Mouse (Mus musculus): ENCODE data around the gene Gm20403. TPM values are rescaled to one million over a fixed set of nuclear protein-coding genes. Genes with fewer than 3 reads are reported as not detected.
A peak's percentile ranks its signal among the peaks of the same experiment; 100 is the strongest.

Gm20403 gene
- not detected in 2 replicates for polyA plus RNA-seq (2015; fragmentation: Nextera tagmentation; extraction: Ambion mirVana)

DNA sequence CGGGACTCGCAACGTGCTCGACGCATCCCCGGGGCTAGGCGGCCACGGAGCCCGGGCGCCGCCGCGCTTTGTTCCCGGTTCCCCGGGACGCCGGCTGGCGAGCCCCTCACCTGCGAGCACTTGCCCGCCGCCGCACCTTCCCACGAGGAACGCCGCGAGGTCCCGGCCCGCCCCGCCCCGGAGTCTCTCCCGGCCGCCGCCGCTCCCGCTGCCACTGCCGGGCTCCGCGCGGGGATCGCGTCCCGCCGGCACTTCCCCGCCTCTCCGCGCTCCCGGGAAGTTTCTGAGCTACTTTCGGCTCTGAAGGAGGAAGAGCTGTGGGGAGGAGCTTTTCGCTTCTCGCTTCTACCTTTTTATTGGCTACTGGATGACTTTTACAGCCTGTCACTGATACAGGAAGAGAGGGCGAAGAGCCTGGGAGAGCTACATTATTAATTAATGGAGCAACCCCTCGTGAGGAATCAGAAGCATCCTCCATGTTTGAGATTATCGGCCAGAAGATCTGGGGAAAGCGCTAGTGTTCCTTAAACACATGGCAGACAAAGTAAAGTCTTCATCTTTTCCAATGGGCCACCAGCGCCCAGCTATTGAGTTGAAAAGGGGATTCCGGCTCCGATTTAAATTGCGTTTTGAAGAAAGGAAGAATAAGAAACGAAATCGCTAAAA lies at the start of gene Gm20403:
Gm20403 (minus strand) TSS at position 478 of the 666 bp plus-strand sequence.
- Histone ChIP-seq H3K4me1 (ENCODE audit: insufficient read depth, low read length) (peaks cover 7% of the 10 kb centered on the region; the same call in 1 of the 2 replicates), H3K4me3 (ENCODE audit: low read length) (peak within 1 kb of the TSS; percentile 91), H3K27me3 (ENCODE audit: insufficient read depth, low read length) (no peaks in the 10 kb centered on the region), H3K4me2 (replicated peaks; ENCODE audit: low read depth, low read length) (peak within 1 kb of the TSS; percentile 79), H3K9me3 (ENCODE audit: low read length) (no peaks in the 10 kb centered on the region), H3K9ac (replicated peaks; ENCODE audit: low read length) (peak within 1 kb of the TSS; percentile 91), H3K27ac (ENCODE audit: low read length) (peak within 1 kb of the TSS; percentile 89), H3K36me3 (ENCODE audit: insufficient read depth, low read length) (0 out of 2 replicates have a peak, but pooled peaks cover 2% of the 10 kb centered on the region)
- ATAC-seq (ENCODE audit: low FRiP score, low TSS enrichment) = peak; percentile 79
- WGBS = under 1% methylated on average over 46 of the region's 60 CpGs

DNA sequence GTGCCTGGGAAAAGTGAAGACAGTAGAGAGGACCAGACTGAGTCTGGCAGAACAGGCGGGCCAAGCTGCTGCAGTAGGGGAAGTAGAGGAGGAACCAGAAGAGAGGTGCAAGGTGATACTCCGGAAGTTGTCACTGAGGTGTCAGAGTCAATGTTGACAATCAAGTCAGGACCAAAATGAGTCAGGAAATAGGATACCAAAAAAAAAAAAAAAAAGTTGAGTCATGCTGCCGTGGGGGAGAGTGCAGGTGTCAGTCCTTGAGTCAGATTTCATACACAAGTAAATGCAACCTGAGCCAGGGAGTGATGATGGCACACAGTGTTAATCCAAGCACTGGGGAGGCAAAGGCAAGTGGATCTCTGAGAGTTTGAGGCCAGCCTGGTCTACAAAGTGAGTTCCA lies 40.8 kb upstream of the Gm20403 start:
- no peak for ATAC-seq (ENCODE audit: low FRiP score, low TSS enrichment)
- Histone ChIP-seq H3K4me3 (ENCODE audit: low read length) (no peak overlapping the region), H3K27ac (ENCODE audit: low read length) (no peak overlapping the region), H3K4me2 (replicated peaks; ENCODE audit: low read depth, low read length) (no peak overlapping the region), H3K4me1 (ENCODE audit: insufficient read depth, low read length) (no peaks in the 10 kb centered on the region), H3K27me3 (ENCODE audit: insufficient read depth, low read length) (no peaks in the 10 kb centered on the region), H3K9me3 (ENCODE audit: low read length) (no peaks in the 10 kb centered on the region; the same call in 1 of the 2 replicates), H3K9ac (replicated peaks; ENCODE audit: low read length) (no peak overlapping the region), H3K36me3 (ENCODE audit: insufficient read depth, low read length) (no peaks in the 10 kb centered on the region)
- WGBS = 22% methylated on average over 3 of the region's 3 CpGs

DNA sequence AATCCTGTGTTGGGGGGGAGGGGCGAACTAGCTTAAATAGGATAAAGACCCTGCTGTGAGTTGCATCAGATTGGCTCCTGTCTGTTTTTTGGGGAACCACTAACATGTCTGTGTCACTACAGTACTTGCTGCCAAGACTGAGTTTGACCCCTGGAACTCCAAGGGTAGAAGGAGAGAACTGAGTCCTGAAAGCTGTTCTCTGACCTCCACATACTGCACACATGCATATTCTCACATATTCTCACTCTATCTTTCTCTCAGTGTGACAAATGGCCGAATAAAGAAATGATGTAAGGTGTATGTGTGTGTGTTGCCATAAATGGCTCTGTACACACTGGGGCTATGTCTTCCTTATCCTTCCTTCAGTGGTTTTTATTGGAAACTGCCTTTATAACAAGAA lies 37.0 kb upstream of the Gm20403 start:
- no peaks in the 10 kb centered on the region; the same call in 1 of the 2 replicates for H3K9me3 ChIP-seq (ENCODE audit: low read length)
- H3K27ac ChIP-seq (ENCODE audit: low read length) = no peak overlapping the region
- H3K36me3 ChIP-seq (ENCODE audit: insufficient read depth, low read length) = no peaks in the 10 kb centered on the region
- 77% methylated on average over 2 of the region's 2 CpGs for WGBS
- no peak overlapping the region for H3K9ac ChIP-seq (replicated peaks; ENCODE audit: low read length)
- ATAC-seq (ENCODE audit: low FRiP score, low TSS enrichment) = no peak
- H3K4me3 ChIP-seq (ENCODE audit: low read length) = no peak overlapping the region
- H3K27me3 ChIP-seq (ENCODE audit: insufficient read depth, low read length) = no peaks in the 10 kb centered on the region
- H3K4me1 ChIP-seq (ENCODE audit: insufficient read depth, low read length) = no peaks in the 10 kb centered on the region
- no peak overlapping the region for H3K4me2 ChIP-seq (replicated peaks; ENCODE audit: low read depth, low read length)

DNA sequence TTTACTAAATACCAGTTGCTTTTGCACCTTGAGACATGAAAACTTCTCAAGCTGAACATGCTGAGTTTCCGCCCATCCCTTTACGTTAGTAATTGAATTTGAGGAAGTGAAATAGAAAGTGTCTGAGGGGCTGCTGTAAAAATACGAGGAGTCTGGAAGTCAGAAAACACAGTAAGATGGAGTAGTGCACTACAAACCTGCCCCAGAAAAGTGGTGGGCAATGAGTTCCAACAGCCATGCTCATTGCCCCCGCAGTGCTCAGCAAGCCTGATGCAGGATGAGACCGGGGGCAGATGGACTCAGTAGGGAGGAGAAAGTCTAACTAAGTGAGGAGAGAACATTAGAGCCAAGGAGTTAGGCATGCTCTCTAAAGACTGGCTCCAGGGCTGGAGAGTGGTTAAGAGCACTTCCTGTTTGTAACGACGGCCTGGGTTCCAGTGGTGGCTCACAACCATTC lies 33.1 kb upstream of the Gm20403 start:
- no peak overlapping the region for H3K4me2 ChIP-seq (replicated peaks; ENCODE audit: low read depth, low read length)
- WGBS = 82% methylated on average over 7 of the region's 7 CpGs
- H3K27ac ChIP-seq (ENCODE audit: low read length) = no peak overlapping the region
- H3K4me3 ChIP-seq (ENCODE audit: low read length) = no peak overlapping the region
- no peaks in the 10 kb centered on the region; the same call in 1 of the 2 replicates for H3K9me3 ChIP-seq (ENCODE audit: low read length)
- 0 out of 2 replicates have a peak, but pooled peaks cover 4% of the 10 kb centered on the region for H3K4me1 ChIP-seq (ENCODE audit: insufficient read depth, low read length)
- no peaks in the 10 kb centered on the region for H3K27me3 ChIP-seq (ENCODE audit: insufficient read depth, low read length)
- H3K36me3 ChIP-seq (ENCODE audit: insufficient read depth, low read length) = no peaks in the 10 kb centered on the region
- no peak for ATAC-seq (ENCODE audit: low FRiP score, low TSS enrichment)
- H3K9ac ChIP-seq (replicated peaks; ENCODE audit: low read length) = no peak overlapping the region

DNA sequence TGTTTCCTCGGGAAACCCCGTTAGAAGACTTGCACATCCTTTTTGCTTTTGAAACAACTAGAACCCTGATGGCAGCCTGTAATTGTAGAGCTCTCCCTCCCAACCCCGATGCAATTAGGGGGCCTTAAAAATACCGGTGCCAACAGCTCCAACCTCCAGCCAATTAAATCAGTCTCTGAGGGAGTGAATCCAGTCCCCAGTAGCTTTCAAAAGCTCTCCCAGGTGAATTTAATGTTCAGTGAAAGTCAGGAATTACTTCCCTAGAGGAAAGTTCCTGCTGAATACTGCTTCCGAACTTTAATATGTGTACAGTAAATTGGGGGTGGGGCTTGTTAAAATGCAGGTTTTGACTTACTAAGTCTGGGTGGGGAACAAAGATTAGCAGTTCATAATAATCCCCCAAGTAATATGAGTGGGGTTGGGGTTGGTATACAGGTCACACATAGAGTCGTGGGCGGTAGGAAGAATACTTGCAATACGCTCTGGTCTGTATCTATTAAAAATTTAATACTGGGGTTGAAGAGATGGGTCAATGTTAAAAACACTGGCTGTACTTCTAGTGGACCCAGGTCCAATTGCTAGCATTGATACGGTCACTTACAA lies 30.9 kb upstream of the Gm20403 start:
- Histone ChIP-seq H3K4me2 (replicated peaks; ENCODE audit: low read depth, low read length) (no peak overlapping the region), H3K36me3 (ENCODE audit: insufficient read depth, low read length) (no peaks in the 10 kb centered on the region), H3K9me3 (ENCODE audit: low read length) (no peaks in the 10 kb centered on the region), H3K4me1 (ENCODE audit: insufficient read depth, low read length) (0 out of 2 replicates have a peak, but pooled peaks cover 4% of the 10 kb centered on the region), H3K27ac (ENCODE audit: low read length) (no peak overlapping the region), H3K4me3 (ENCODE audit: low read length) (no peak overlapping the region), H3K27me3 (ENCODE audit: insufficient read depth, low read length) (no peaks in the 10 kb centered on the region), H3K9ac (replicated peaks; ENCODE audit: low read length) (no peak overlapping the region)
- WGBS = 42% methylated on average over 9 of the region's 9 CpGs
- ATAC-seq (ENCODE audit: low FRiP score, low TSS enrichment) = no peak

DNA sequence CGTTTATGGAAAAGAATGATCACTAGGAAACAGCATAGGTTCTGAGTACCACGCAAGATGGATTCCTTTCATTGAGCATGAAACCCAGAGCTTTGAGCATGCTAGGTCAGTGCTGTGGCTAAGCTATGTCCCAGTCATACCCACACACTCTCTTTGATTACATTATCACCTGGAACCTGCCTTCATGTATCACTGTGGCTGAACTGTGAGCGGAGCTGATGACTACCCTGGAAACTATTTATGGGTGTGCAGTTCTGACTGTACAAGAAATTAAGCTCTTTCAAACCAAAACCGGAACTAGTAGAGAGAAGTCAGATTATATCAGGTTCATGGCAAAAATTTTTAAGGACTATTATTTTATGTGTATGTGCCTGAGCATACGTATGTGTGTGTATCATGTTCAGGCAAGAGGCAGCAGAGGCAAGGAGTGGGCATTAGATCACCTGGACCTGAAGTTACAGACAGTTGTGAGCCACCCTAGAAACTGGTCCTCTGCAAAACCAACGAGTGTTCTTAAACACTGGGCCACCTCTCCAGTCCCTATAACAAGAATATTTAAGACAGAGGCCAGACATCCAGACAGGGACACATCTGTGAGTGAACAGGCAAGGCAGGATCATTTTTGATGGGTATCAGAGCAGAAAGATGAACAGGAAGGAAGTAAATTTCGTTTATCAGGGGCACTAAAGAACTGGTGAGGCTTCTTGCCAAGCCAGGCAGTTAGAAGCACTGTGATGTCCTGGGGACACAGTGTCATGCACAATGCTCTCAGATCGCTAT lies 30.2 kb upstream of the Gm20403 start:
- H3K4me1 ChIP-seq (ENCODE audit: insufficient read depth, low read length) = 0 out of 2 replicates have a peak, but pooled peaks cover 4% of the 10 kb centered on the region
- no peak overlapping the region for H3K4me3 ChIP-seq (ENCODE audit: low read length)
- H3K27me3 ChIP-seq (ENCODE audit: insufficient read depth, low read length) = no peaks in the 10 kb centered on the region
- WGBS = 63% methylated on average over 8 of the region's 8 CpGs
- ATAC-seq (ENCODE audit: low FRiP score, low TSS enrichment) = no peak
- no peaks in the 10 kb centered on the region for H3K9me3 ChIP-seq (ENCODE audit: low read length)
- no peak overlapping the region for H3K4me2 ChIP-seq (replicated peaks; ENCODE audit: low read depth, low read length)
- no peak overlapping the region for H3K9ac ChIP-seq (replicated peaks; ENCODE audit: low read length)
- no peaks in the 10 kb centered on the region for H3K36me3 ChIP-seq (ENCODE audit: insufficient read depth, low read length)
- H3K27ac ChIP-seq (ENCODE audit: low read length) = no peak overlapping the region

DNA sequence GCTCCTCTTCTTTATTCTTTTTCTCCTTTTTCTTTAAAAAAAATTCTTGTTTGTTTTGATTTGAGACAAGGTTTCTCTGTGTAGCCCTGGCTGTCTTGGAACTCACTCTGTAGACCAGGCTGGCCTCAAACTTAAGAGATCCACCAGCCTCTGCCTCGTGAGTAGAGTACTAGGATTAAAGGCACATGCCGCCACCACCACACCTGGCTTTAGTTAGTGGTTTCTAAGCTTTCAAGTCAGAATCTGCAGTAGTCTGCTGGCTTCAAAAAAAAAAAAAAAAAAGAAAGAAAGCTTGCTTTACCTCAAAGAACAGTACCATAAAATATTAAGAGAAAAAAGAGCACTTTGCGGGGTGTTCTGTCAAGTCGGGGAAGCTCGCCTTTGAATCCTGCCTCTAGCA lies 29.1 kb upstream of the Gm20403 start:
- Histone ChIP-seq H3K4me3 (ENCODE audit: low read length) (no peak overlapping the region), H3K4me1 (ENCODE audit: insufficient read depth, low read length) (0 out of 2 replicates have a peak, but pooled peaks cover 4% of the 10 kb centered on the region), H3K27me3 (ENCODE audit: insufficient read depth, low read length) (no peaks in the 10 kb centered on the region), H3K4me2 (replicated peaks; ENCODE audit: low read depth, low read length) (no peak overlapping the region), H3K36me3 (ENCODE audit: insufficient read depth, low read length) (no peaks in the 10 kb centered on the region), H3K9ac (replicated peaks; ENCODE audit: low read length) (no peak overlapping the region), H3K27ac (ENCODE audit: low read length) (no peak overlapping the region), H3K9me3 (ENCODE audit: low read length) (no peaks in the 10 kb centered on the region)
- 83% methylated on average over 5 of the region's 5 CpGs for WGBS
- ATAC-seq (ENCODE audit: low FRiP score, low TSS enrichment) = no peak

DNA sequence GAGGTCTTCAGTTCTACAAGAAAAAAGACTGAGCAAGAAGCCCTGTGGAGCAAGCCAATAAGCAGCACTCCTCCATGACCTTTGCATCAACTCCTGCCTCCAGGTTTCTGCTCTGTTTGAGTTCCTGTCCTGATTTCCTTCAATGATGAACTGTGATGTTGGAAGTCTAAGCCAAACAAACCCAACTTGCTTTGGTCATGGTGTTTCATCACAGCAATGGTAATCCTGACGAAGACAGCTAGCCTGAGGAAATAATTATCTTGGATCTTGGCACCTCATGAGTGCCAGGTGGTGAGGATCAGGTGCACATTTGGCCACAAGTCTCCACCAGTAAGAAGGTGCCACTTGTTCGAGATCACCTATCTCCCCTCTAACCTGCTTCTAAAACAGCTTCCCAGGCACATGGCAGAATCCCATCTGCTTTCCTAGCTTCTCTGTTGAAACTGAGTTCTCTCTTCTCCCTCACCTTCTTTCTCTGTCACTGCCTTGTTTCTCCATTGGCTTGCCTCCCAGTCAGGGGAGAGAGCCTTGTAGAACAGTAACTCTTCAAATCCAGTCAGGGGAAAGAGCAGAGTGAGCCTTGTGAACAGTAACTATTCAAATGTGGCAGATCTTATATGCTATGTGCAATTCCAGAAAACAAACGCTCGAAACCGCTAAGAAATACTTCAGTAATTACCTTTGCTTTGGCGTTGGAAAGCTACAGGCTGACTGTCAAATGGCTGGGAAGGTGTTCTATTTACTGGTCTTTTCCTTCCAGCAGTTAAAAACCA lies 27.5 kb upstream of the Gm20403 start, which contains the start of gene Baz1a:
Baz1a (minus strand) TSS at position 723 of the 773 bp plus-strand sequence.
- ATAC-seq (ENCODE audit: low FRiP score, low TSS enrichment) = no peak
- Histone ChIP-seq H3K27me3 (ENCODE audit: insufficient read depth, low read length) (no peaks in the 10 kb centered on the region), H3K27ac (ENCODE audit: low read length) (no peak within 1 kb of the TSS), H3K9me3 (ENCODE audit: low read length) (no peaks in the 10 kb centered on the region), H3K4me3 (ENCODE audit: low read length) (no peak within 1 kb of the TSS), H3K9ac (replicated peaks; ENCODE audit: low read length) (no peak within 1 kb of the TSS), H3K4me2 (replicated peaks; ENCODE audit: low read depth, low read length) (no peak within 1 kb of the TSS), H3K4me1 (ENCODE audit: insufficient read depth, low read length) (0 out of 2 replicates have a peak, but pooled peaks cover 4% of the 10 kb centered on the region), H3K36me3 (ENCODE audit: insufficient read depth, low read length) (no peaks in the 10 kb centered on the region)
- 87% methylated on average over 6 of the region's 6 CpGs for WGBS

DNA sequence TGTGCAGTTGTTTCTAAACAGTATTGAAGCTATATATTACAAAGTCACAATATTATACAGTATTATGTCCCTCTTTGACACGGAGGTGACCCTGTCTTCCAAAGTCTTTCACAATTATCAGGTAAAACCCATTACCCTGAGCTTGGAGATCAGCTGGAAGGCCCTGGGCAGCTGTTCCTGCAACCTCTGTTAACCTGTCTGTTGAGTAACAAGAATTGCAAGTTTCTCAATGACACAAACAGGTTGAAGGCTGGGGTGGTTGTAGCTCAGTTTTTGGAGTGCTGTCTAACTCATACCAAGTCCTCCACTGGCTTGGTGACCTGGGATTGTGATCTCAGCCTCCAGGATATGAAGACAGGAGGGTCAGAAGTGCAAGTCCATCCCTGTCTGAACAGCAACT lies 26.7 kb upstream of the Gm20403 start:
- Histone ChIP-seq H3K9ac (replicated peaks; ENCODE audit: low read length) (no peak overlapping the region), H3K4me1 (ENCODE audit: insufficient read depth, low read length) (0 out of 2 replicates have a peak, but pooled peaks cover 4% of the 10 kb centered on the region), H3K4me2 (replicated peaks; ENCODE audit: low read depth, low read length) (no peak overlapping the region), H3K36me3 (ENCODE audit: insufficient read depth, low read length) (no peaks in the 10 kb centered on the region), H3K9me3 (ENCODE audit: low read length) (no peaks in the 10 kb centered on the region), H3K4me3 (ENCODE audit: low read length) (no peak overlapping the region), H3K27me3 (ENCODE audit: insufficient read depth, low read length) (no peaks in the 10 kb centered on the region), H3K27ac (ENCODE audit: low read length) (no peak overlapping the region)
- ATAC-seq (ENCODE audit: low FRiP score, low TSS enrichment) = no peak
- 80% methylated on average over 1 of the region's 1 CpGs for WGBS
